Mouse (Mus musculus) thymus, postnatal 36 days (tissue): ENCODE data around the gene Myzap.
"Not testable (repeated sequence)": the region's sequence is repeated elsewhere in the genome, so short reads cannot be mapped to it uniquely, and the experiment has no call there.

Experiments used
- DNase-seq, 2 experiments: peaks; one replicate each; pipeline ENCODE4 v3.0.0; 2022; ENCODE audit warnings: mixed read lengths in 2 of 2

The Myzap gene

DNA sequence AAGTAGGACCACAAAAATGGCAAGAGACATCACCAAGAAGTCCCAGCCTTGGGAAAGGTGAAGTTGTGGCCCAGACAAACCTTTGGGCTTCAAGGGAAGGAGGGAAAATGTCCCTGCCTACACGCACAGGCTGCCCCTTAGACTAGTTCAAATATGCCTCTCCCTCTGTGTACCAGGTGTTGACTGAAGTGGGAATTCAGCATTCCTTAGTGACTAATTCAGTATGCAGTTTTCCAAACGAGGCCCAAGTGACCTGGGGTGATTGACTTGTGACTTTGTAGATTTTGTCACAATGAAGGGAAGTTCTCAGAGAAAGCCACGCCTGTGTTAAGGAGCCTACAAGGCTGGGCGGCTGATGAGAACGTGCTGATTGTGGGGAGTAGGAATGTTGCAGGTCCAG is 49.9 kb downstream of the Myzap start:
- DNase-seq: no peak

DNA sequence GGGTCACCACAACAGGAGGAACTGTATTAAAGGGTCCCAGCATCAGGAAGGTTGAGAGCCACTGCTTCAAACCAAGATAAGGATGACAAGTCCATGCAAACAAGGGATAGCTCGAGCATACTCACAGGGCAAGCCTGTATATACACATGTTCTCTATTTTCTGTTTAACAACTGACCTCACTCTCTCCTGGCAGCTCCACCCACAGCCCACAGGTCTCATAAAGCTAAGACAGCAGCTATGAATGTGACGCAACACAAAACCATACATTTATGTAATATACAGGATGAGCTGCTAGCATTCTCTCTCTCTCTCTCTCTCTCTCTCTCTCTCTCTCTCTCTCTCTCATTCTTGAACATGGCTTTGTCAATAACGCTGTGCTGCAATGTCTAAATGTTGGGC is 51.4 kb downstream of the Myzap start:
- DNase-seq: no peak

DNA sequence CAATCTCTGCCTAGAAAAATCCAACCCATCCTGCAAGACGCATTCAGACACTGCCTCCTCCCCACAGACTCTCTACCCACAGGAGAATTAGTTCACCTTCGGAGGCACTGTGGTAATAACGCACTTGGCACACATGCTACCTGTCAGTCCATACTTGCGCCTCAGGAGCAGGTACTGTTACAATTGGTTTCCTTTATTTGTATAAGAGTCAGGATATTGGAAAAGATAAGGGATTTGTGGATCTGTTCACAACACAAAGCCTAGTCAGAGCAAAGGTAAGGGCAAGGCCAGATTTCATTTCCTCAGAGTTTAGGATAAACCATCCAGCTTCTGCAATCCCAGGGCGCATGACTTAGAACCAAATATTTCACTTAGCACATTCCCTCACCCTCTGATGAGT is 56.4 kb downstream of the Myzap start:
- no peak for DNase-seq

DNA sequence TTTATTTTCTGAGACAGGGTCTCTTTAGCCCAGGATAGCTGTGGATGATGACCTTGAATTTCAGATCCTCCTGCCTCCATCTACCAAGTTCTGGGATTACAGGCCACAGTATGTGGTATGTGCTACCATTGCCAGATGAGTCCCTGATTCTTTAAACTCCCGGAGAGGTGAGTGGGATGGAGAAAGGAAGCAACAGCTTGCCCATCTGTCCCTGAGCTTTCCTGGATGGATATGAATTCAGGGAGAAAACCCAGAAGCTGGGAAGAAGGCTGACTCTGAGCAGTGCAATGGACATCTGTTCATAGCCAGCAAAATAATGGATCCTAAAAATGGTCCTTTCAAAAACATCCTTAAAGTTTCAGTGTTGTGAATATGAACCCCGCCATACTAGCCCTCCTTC is 57.1 kb downstream of the Myzap start:
- DNase-seq: no peak

DNA sequence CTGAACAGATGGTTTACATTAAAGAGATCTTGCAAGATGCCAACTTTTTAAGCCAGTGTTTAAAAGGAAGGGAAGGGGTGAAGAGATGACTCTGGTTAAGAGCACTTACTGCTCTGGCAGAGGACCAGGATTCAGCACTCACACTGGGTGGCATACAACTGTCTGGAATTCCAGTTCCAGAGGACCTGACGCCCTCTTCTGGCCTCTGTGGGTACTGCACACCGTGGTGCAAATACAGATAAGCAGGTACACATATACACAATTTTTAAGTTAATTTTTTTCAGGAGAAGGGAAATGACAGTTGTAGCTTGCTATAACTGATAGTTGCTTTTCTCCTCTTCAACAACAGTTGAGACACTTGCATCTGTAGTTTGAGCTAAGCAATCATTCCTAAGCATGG is 62.2 kb downstream of the Myzap start:
- DNase-seq: no peak

DNA sequence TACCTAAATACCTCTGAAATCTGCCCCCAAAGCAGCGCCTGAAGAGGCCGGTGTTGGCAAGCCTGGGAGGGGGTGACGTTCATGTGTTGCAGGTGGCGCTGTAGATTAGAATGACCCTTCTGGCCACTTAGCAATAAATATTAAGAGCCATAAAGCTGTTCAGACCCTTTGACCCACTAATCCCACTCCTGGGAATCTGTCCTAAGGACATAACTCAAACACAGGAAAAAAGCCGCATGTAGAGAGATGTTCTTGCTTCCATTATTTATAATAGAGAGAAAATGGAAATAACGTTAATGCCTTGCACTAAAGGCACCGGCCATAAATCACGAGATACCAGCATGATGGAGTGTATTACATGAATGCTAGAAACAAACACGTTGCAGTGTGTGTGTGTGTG is 64.7 kb downstream of the Myzap start:
- no peak for DNase-seq

DNA sequence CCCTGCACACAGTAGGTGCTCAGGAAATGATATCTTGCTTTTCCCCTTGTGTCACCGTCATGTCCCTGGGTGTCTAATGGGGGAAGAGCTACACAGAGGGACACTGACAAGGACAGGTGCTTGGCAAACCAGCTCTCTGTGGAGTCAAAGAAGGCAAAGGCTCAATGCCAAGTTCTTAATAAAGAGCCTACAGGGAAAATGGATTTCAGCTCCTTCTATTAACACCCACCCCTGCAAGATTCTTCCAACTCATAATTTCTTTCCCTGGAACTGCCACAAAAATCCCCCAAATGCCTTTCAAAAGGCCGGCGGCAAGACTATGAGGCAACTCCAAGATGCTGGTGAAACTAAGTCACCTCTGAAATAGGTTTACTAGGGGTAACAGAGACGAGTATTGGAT is 68.3 kb downstream of the Myzap start:
- no peak for DNase-seq

DNA sequence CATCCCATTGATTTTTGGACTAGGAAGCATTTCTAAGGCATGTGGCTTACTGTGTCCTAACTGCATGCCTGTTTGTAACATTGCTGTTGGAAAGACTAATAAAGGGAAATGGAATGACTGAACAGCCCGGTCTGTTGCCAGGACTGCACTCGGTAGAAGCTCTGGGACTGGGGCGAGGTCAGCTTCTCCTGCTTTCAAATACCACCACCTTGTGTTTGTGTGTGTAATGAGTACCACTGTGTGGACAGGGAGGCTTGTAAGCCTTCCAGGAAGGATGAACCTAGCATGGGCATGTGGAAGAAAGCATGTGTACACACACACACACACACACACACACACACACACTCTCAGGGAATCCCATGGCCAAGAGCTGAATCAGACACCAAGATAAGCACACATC is 72.3 kb downstream of the Myzap start:
- no peak for DNase-seq

DNA sequence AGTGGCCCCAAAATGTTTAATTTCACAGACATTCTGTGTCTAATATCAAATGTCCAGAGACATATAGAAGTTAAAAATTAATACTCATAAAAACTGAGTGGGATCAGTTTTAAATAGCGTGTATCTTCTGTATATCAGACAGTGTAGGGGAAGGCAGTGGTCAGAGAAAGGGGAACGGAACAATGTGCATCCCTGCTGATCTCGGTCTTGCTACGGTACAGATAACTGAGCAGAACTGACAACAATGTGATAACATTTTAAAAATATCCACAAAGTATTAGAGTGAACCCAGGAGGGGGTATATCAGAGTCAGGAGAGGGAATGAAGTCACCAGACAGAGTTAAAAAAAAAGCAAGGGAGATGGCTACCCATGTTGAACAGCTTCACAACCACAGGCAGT is 74.7 kb downstream of the Myzap start:
- no peak for DNase-seq

DNA sequence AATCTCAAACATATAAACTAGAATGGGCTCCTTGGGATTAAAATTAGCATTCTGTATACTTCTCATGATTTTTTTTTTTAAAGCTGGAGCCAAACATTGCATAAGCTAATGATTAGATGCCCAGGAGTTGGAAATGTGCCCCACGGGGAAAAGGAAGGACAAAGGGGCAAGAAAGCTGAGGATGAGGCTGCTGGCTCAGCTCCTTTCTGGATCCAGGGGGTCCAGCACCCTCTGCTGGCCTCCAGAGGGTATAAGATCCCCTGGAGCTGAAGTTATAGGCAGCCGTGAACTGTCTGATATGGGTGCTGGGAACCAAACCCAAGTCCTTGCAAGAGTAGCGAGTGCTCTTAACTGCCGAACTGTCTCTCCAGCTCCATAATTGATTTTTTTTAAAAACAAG is 76.3 kb downstream of the Myzap start:
- DNase-seq: no peak

DNA sequence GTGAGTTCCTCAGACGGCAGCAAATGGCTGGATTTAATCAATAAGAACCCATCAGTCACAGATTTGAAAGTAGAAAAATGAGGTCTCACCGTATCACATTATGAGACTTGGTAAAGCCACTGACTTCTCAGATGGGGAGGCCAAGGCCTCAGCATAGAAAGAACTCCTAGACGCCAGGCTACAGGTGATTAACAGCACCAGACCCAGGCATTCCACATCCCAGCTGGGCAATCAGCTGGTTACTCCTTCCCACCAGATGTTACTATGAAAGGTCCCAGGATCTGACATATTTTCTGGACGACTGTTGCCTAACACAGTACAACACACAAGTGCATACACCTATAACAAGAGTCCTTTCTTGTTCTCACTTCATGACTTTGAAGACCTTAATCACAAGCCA is 78.6 kb downstream of the Myzap start:
- DNase-seq: no peak

DNA sequence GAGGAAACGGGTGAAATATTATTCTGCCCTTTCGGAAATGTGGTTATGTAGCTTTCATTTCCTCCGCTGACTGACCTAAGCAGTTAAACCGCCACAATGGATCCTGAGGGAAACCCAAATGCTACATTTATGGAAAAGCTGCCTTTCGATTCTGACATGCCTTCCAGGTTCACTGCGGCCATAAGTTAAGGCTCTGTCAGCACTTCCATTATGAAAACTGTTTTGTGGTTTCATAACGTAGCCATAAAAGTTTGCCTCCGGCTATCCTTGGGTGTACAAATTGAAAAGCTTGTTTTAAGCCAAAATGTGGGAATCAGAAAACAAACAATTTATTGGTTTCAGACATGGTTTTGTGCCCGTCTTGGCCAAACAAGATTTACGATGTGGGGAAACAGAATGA is 79.3 kb downstream of the Myzap start:
- no peak for DNase-seq

DNA sequence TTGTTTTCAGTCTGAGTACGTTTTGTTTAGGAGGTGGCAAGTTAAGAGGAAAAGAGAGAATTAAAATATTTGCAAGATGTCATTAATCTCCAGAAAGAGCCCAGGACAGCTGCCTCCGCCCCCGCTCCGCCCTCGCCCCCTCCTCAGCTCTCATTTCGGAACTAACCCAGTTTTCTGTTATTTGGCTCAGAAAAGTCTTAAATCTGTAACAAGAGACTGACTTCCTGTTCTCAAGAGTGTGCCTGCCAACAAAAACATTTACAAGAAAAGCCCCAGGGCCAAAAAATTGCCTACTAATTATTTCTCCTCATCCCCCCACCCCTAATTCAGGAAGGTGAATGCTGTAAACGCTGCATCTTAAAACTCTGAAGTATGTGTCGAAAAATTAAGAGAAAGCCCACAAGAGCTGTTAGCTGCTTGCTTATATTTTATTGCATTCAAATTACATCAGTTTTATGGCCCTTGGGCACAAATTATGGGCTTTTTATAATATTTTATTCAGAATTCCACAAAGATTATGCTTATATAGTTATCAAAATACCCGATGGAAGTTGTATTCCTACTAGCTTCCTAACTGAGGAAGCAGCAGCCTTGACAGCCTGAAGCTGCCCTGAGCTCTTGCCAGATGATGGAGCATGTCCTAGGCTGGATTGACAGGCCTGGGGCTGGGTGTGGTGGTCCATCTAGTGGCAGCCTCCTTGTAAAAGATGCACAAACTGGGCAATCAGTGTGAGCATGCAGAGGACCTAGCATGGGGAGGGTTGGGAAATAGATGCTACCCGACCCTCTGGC is 93.6 kb downstream of the Myzap start:
- no peak for DNase-seq

DNA sequence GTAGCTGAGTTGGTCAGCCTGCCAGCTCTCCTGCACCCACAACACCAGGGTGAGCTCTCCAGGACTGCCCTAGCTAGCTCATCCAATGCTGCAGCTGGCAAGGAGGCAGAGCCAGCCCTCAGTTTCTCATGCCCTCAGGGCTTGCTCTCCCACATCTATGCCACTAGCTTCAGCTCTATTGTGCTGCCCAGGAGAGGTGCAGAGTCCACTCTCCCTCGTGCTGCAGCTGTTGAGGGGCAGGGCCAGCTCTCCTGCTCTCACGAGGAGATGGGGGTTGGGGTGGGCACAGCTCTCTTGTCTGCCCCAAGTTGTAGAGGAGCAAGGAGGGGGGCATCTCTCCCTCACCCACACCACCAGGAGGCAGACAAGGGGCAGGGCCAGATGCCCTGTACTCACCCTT is 95.5 kb downstream of the Myzap start:
- no peak for DNase-seq

DNA sequence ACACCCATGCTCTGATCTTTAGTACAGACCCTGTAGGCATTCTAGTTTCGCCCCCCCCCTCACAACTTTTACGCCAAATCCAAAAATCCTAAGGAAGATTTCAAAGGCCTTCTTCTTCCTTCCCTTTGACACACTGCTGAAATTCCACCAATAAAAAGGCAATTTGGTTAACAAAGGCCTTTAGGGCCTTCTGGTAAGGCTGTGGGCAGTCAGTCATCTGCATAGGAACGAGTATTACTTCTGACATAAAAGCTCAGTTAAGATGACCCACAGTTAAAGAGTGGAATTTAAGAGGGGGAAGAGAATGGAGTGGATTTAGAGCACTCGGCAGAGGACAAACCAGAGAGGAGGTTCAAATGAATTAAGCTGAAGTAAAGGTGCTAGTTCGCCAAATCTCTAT is 98.4 kb downstream of the Myzap start:
- no peak for DNase-seq

DNA sequence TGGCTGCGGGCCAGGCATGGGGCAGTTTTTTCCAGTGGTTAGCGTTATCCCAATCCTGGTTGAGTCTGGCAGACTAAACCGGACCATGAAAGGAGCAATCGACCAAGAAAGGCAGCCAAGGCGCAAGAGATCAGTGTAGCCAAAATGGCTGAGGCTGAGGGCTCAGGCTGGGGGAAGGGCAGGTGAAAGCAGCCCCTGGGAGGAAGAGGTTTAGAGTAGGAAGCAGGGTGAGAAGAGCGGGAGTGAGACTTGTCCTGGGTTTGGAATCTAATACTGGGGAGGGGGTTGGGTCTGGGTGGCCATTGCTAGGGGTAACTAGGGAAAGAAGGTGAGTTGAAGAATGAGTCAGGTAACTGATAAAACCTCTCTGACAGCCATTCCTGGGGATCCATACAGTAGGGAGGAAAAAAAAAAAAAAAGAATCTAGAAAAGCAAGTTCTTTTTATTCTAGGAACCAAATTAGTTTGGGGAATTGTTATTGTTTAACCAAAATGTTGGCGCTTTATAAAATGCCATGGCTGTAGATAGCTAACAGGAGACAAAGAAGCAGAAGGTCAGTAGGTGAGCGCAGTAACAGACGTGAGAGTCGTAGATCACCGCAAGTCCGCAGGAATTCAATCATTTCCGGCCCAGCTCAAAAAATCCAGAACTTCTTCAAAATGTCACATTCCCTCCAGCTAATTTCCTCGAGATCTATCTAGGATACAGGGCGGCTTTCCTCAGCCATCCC is 99.7 kb downstream of the Myzap start:
- no peak for DNase-seq

DNA sequence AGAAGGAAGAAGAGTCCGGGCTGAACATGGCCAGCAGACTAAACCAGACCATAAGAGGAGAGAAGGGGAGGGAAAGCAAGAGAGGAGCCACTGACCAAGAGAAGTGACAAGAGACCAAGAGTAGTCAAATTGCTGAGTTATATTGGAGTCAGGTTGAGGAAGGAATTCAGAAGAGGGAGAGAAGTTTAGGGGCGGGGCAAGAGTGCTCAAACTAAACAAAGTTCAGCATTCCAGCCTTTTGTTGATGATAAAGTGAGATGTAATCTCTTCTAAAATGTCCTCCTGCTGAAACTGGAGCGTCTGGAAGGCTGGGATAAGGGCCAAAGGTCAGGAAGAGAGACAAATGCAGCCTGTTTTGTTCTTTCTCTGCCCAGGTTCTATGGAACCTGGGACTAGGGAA is 102.1 kb downstream of the Myzap start:
- DNase-seq: no peak

DNA sequence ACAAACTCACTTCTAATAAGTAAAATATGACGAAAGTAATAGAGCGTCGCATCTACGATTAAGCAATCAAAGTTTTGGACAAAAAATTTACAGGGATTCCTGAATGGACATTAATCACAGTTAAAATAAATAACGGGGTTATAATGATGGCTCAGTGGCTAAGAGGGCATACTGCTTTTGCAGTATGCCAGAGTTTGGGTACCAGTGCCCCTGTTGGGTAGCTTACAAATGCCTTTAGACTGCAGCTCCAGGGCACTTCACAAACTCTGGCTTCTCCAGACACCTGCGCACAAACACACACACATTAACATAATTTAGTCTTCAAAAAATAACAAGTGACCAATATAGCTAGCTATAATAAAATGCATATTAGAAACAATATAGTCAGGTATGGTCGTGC is 106.0 kb downstream of the Myzap start:
- DNase-seq: no peak

DNA sequence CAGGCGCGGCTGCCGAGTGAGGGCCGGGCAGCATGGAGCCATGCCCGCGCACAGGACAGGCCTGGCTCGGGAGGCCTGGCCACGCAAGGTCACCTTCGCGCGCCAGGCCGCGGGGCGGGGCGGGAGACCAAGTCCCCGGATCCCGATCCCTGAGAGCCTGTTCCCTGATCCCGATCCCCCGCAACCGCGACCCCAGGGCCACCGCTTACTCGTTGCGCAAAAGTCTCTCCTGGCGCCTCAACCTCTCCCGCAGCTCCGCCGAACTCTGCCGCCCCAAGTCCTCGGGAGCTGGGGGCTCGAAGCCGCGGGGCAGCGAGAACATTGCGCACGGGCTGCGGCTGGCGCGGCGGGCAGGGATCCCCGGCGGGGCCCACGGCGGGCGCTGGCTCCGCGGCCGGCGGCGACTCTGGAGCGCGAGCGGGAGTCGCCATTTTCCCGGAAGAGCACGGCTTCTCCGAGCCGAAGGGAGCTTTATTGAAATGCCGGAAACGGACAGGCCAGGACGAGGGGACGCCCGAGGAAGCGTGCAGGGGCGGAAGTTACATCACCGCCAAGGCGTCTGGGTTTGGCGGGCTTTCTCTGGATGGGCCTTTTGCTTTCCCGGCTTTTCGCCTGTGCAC is 106.6 kb downstream of the Myzap start, which contains the start of gene Polr2m:
Gene Polr2m, minus strand, starts transcription at position 461 of the 620 bp plus-strand sequence.
- DNase-seq: peak; percentile 88 to 89

DNA sequence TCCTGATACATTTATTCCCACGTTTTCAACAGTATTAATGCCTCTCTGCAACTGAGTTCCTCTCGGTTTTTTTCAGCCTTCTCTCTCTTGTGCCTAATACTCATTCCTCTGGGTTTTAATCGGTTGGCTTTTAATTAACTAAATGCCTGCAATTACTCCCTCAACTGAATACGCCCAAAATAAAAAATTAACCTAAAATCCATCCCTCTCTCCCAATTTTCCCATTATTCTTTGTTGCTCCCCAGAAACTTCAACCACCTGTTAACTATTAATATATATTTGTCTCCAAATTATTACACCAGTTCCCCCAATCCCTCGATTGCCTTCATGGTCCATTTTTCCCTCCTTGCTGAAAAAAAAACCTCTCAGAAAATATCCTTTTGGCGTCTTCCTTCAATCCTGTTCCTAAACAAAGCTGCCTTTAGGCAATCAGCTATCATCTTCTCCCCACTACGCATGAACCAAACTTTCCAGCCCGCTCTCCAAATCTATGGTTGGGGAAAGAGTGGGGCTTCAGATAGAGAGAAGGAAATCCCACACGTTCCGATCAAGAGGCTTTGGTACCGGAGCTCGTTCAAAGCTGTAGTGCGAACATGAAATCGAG is 107.2 kb downstream of the Myzap start:
- DNase-seq: no peak

DNA sequence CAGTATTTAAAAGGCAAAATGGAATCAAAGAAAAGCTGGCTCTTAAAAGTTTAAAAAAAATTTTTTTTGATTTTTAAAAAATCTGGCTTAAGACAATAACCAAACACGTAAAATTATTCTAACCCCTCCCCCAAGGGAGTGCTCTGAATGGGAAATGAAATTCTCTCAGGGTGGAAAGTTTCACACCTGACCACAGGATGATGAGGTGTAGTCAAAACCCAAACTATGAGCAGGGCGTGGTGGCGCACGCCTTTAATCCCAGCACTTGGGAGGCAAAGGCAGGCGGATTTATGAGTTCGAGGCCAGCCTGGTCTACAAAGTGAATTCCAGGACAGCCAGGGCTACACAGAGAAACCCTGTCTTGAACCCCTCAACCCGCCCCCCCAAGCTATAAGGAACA is 108.3 kb downstream of the Myzap start:
- not testable (repeated sequence) for DNase-seq

DNA sequence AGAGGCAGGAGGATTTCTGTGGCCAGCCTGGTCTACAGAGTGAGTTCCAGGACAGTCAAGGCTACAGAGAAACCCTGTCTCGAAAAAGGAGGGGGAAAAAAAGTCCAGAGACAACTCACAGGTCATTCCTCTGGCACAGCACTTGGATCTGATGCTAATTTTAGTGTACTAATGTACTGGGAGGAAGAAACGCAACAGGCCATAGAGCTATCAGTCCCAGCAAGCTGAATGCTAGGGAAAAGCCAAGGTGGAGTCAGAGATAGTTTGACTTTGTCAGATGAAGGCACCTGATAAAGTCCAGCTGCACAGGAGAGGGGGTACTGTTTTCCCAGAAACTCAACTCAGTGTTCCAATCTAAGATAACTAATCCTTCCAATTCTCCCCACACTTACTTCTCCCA is 111.9 kb downstream of the Myzap start:
- DNase-seq: no peak

DNA sequence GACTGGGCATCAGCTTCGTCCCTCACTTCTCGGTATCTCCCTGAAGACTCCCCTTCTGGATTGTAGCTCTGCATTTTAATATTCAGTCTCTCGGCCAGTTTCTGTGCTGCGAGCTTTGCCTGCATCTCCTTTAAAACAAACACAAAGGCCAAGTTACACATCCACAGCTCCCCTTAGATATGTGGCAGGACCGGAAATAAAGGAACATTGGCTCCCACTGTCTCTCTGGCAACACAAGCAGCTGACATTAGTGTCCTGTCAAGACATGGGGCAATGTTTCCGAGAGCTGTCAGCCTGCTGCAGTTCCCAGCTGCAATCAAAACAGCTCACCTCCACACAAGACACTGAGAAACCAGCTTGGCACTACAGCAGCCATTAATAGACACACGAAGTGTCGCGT is 112.7 kb downstream of the Myzap start:
- no peak for DNase-seq

DNA sequence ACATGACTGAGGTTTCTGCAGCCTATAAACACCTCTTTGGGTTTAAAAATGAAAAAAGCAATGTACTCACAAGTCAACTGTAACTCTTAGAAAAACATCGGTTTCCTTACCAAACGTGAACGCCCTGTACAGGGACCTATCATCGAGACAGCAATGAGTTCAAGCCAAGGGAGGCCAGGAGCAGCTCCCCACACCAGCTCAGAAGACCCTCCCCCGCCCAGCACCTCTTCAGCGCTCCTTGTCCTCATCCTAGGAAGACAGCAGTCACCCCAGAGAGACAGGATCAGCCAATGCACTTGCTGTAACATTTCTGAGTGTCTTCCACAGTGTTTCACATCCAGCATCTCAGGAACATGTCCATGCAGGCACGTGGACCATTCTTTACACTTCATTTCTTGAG is 113.6 kb downstream of the Myzap start:
- DNase-seq: no peak
